Mouse (Mus musculus) MEL (cell line): Measurements from ENCODE around the gene Mamstr. TPM values are rescaled to one million over a fixed set of nuclear protein-coding genes. Genes with fewer than 3 reads are reported as not detected.
"Not testable (repeated sequence)": the region's sequence is repeated elsewhere in the genome, so short reads cannot be mapped to it uniquely, and the experiment has no call there.

Experiments used
- DNase-seq: peaks from one replicate; pipeline ENCODE4 v3.0.0; 2011; ENCODE audit warnings: low read depth, low spot score
- H3K27ac ChIP-seq: 2 replicates; pipeline ENCODE4 v1.5.1; 2012; ENCODE audit warnings: low read depth, mild to moderate bottlenecking, control low read depth, low read length, moderate library complexity; ENCODE audit not compliant: control insufficient read depth
- H3K27me3 ChIP-seq, 2 experiments: fragments of 150-350 bp in 1 of 2; sonication (generic) in 1 of 2; 2 replicates each; pipeline ENCODE4 v1.6.1; 2012; ENCODE audit warnings: low read length in 2 of 2, mild to moderate bottlenecking in 2 of 2, improper control_type of control experiment in 1 of 2, moderate library complexity in 1 of 2; ENCODE audit not compliant: insufficient read depth in 2 of 2, control insufficient read depth in 1 of 2
- H3K36me3 ChIP-seq, 2 experiments: 2 replicates each; pipeline ENCODE4 v1.6.1; 2012 to 2014; ENCODE audit warnings: low read length in 2 of 2, improper control_type of control experiment in 1 of 2, inconsistent platforms in 1 of 2, mild to moderate bottlenecking in 1 of 2; ENCODE audit not compliant: insufficient read depth in 2 of 2, control insufficient read depth in 1 of 2
- H3K4me1 ChIP-seq, 2 experiments: fragments of 150-350 bp in 1 of 2; sonication (generic) in 1 of 2; 2 replicates each; pipeline ENCODE4 v1.6.1; 2012; ENCODE audit warnings: low read length in 2 of 2, improper control_type of control experiment in 1 of 2, mild to moderate bottlenecking in 1 of 2; ENCODE audit not compliant: insufficient read depth in 2 of 2, control insufficient read depth in 1 of 2
- H3K4me3 ChIP-seq, 2 experiments: fragments of 150-350 bp in 1 of 2; sonication (generic) in 1 of 2; 2 replicates each; pipeline ENCODE4 v1.5.1; 2012; ENCODE audit warnings: low read depth in 2 of 2, low read length in 2 of 2, mild to moderate bottlenecking in 2 of 2, moderate library complexity in 2 of 2, control low read depth in 1 of 2, improper control_type of control experiment in 1 of 2; ENCODE audit not compliant: control insufficient read depth in 1 of 2, insufficient read depth in 1 of 2
- H3K79me2 ChIP-seq: 2 replicates; pipeline ENCODE4 v1.6.1; 2012; ENCODE audit warnings: mild to moderate bottlenecking, low read length, moderate library complexity; ENCODE audit not compliant: control insufficient read depth, poor library complexity, insufficient read depth
- H3K9ac ChIP-seq: 2 replicates; pipeline ENCODE4 v1.6.1; 2012; ENCODE audit warnings: low read depth, mild to moderate bottlenecking, control low read depth, low read length, moderate library complexity; ENCODE audit not compliant: control insufficient read depth, poor library complexity, severe bottlenecking
- H3K9me3 ChIP-seq: fragments of 150-350 bp; sonication (generic); replicated peaks from 2 replicates; pipeline ENCODE4 v1.6.1; 2012; ENCODE audit warnings: mild to moderate bottlenecking, low read length, improper control_type of control experiment, moderate library complexity; ENCODE audit not compliant: insufficient read depth
- CHD2 ChIP-seq: IDR thresholded peaks from 2 replicates; pipeline ENCODE4 v1.6.1; 2011; ENCODE audit warnings: low read length, improper control_type of control experiment
- CTCF ChIP-seq, 3 experiments: IDR thresholded peaks in 2 of 3; conservative IDR thresholded peaks in 1 of 3; 2 replicates each; pipeline ENCODE4 v1.5.1; 2011 to 2012; ENCODE audit warnings: low read length in 3 of 3, low read depth in 2 of 3, mild to moderate bottlenecking in 2 of 3, improper control_type of control experiment in 1 of 3, inconsistent platforms in 1 of 3, mixed read lengths in 1 of 3, moderate library complexity in 1 of 3; ENCODE audit not compliant: control insufficient read depth in 1 of 3, insufficient read depth in 1 of 3, poor library complexity in 1 of 3, severe bottlenecking in 1 of 3
- E2F4 ChIP-seq: IDR thresholded peaks from 2 replicates; pipeline ENCODE4 v1.6.1; 2011; ENCODE audit warnings: low read depth, low read length, improper control_type of control experiment, borderline replicate concordance
- EP300 ChIP-seq, 2 experiments: IDR thresholded peaks; 2 replicates each; pipeline ENCODE4 v1.6.1; 2011; ENCODE audit warnings: improper control_type of control experiment in 2 of 2, low read length in 2 of 2, low read depth in 1 of 2, mild to moderate bottlenecking in 1 of 2
- HCFC1 ChIP-seq: IDR thresholded peaks from 2 replicates; pipeline ENCODE4 v1.6.1; 2012; ENCODE audit warnings: low read depth, mild to moderate bottlenecking, inconsistent platforms, low read length, improper control_type of control experiment, moderate library complexity
- MXI1 ChIP-seq: IDR thresholded peaks from 2 replicates; pipeline ENCODE4 v1.6.1; 2011; ENCODE audit warnings: mild to moderate bottlenecking, low read depth, low read length, improper control_type of control experiment
- NRF1 ChIP-seq: IDR thresholded peaks from 2 replicates; pipeline ENCODE4 v1.6.1; 2014; ENCODE audit warnings: low read depth, mild to moderate bottlenecking, inconsistent platforms, low read length, improper control_type of control experiment, moderate library complexity; ENCODE audit not compliant: poor library complexity, insufficient read depth, severe bottlenecking
- POLR2AphosphoS2 ChIP-seq: IDR thresholded peaks from 2 replicates; pipeline ENCODE4 v1.6.1; 2011; ENCODE audit warnings: low read length, improper control_type of control experiment
- RCOR1 ChIP-seq: IDR thresholded peaks from 2 replicates; pipeline ENCODE4 v1.6.1; 2012; ENCODE audit warnings: low read depth, mild to moderate bottlenecking, inconsistent platforms, low read length, improper control_type of control experiment
- TBP ChIP-seq: IDR thresholded peaks from 2 replicates; pipeline ENCODE4 v1.8.0; 2011; ENCODE audit warnings: low read depth, low read length, improper control_type of control experiment
- UBTF ChIP-seq: IDR thresholded peaks from 2 replicates; pipeline ENCODE4 v1.6.1; 2012; ENCODE audit warnings: low read depth, mild to moderate bottlenecking, inconsistent platforms, low read length, improper control_type of control experiment, moderate library complexity, borderline replicate concordance; ENCODE audit not compliant: insufficient read depth
- ZKSCAN1 ChIP-seq: IDR thresholded peaks from 2 replicates; pipeline ENCODE4 v1.6.1; 2012; ENCODE audit warnings: low read depth, mild to moderate bottlenecking, inconsistent platforms, low read length, improper control_type of control experiment, moderate library complexity
- ZNF384 ChIP-seq: IDR thresholded peaks from 2 replicates; pipeline ENCODE4 v1.6.1; 2012; ENCODE audit warnings: low read depth, mild to moderate bottlenecking, inconsistent platforms, low read length, improper control_type of control experiment
- polyA plus RNA-seq, 2 experiments: library from polyadenylated mRNA; stranded (reverse) in 1 of 2; unstranded in 1 of 2; fragments of >175 nt in 1 of 2; fragments of >200 nt in 1 of 2; gene quantifications; 2 replicates each; pipeline versions ENCODE4 v1.2.1 to v1.2.4; 2012; ENCODE audit warnings: low replicate concordance in 2 of 2, low read depth in 1 of 2; ENCODE audit not compliant: insufficient read length in 2 of 2, insufficient read depth in 1 of 2, missing spikeins in 1 of 2
- total RNA-seq: library from RNA; depleted of rRNA; stranded (reverse); fragments of 300-350 nt; gene quantifications from 2 replicates; pipeline ENCODE4 v1.2.3, GENCODE M21; 2012

The Mamstr gene
- total and polyA plus RNA-seq, 3 experiments, result not detected

DNA sequence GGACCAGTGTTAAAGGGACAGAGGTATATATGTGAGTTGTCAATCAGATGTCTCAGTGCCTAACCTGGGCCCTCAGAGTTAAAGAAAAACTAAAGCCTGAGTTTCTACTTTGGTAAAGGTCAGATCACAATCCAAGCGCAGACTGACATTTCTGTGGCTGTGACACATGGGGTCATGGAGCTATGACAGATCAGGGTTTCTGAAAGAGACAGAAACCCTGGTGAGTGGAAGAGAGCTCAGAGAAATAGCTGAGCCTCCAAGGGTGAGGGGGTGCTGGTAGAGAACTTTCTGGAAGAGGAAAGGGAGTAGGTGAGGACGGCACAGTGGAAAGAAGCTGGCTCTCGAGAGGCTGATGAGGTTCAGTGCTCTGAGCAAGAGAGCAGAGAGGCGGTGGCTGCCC is 6.9 kb downstream of the Mamstr start:
- TF ChIP-seq CTCF (IDR thresholded peaks at IDR 0.05 in 2 of 3, conservative IDR thresholded peaks at IDR 0.05 in 1 of 3; ENCODE audit: control insufficient read depth in 1 of 3, insufficient read depth in 1 of 3, low read depth in 2 of 3, low read length in 3 of 3, poor library complexity in 1 of 3, severe bottlenecking in 1 of 3) (no peak), HCFC1 (no peak), POLR2AphosphoS2 (no peak), UBTF (no peak), MXI1 (no peak), ZKSCAN1 (no peak)
- Histone ChIP-seq H3K36me3 (no peaks in the 10 kb centered on the region), H3K27ac (no peak overlapping the region), H3K4me1 (no peaks in the 10 kb centered on the region), H3K9ac (no peak overlapping the region), H3K79me2 (no peaks in the 10 kb centered on the region), H3K27me3 (peaks cover 0 to 1% of the 10 kb centered on the region in 2 experiments; a peak in 1 of 4 replicates), H3K9me3 (no peaks in the 10 kb centered on the region), H3K4me3 (no peak overlapping the region)
- no peak for DNase-seq

GRCm38 (mm10) chr7:45649351-45649750 is 9.6 kb downstream of the Mamstr start:
- no peak for DNase-seq
- Histone ChIP-seq H3K27me3 (peaks cover 0 to 1% of the 10 kb centered on the region in 2 experiments; a peak in 1 of 4 replicates), H3K27ac (no peak overlapping the region)
- no peak for TF ChIP-seq TBP
- no peak for TF ChIP-seq NRF1
- TF ChIP-seq RCOR1, result no peak
- no peak for TF ChIP-seq HCFC1
- no peak for TF ChIP-seq ZNF384
- no peak for TF ChIP-seq E2F4
- TF ChIP-seq EP300 (IDR thresholded peaks at IDR 0.05; ENCODE audit: low read depth in 1 of 2, low read length in 2 of 2), result no peak
- no peak for TF ChIP-seq CHD2
- TF ChIP-seq POLR2AphosphoS2, result no peak
- TF ChIP-seq, all 39 proteins: peak for 0
- no peaks in the 10 kb centered on the region for H3K9me3 ChIP-seq
- H3K9ac ChIP-seq, result no peak overlapping the region
- H3K4me1 ChIP-seq, result no peaks in the 10 kb centered on the region
- no peak overlapping the region for H3K4me3 ChIP-seq
- H3K36me3 ChIP-seq, result no peaks in the 10 kb centered on the region
- H3K79me2 ChIP-seq, result no peaks in the 10 kb centered on the region

- H3K4me3 ChIP-seq, DNase-seq, H3K27me3 ChIP-seq, H3K79me2 ChIP-seq, H3K36me3 ChIP-seq, H3K27ac ChIP-seq, H3K9ac ChIP-seq, H3K9me3 ChIP-seq, H3K4me1 ChIP-seq: not testable (repeated sequence)
These were observed 10.7 kb downstream of the Mamstr start for GRCm38 (mm10) chr7:45650484-45650883.
